Mouse (Mus musculus) embryonic facial prominence, embryonic 13.5 days (tissue): ENCODE results near the gene Map3k14. TPM values are rescaled to one million over a fixed set of nuclear protein-coding genes. Genes with fewer than 3 reads are reported as not detected.

ENCODE experiments used
- ATAC-seq: fragments of 200-750 bp; cut with Nextera tagmentation; 2 replicates; pipeline ENCODE4 v1.8.0; 2017; ENCODE audit warnings: low read depth; ENCODE audit not compliant: insufficient number of reproducible peaks, insufficient read depth, low FRiP score, low TSS enrichment
- H3K27ac ChIP-seq: fragments of 300-500 bp; sonication (generic); 2 replicates; pipeline ENCODE4 v1.5.1; 2015; ENCODE audit warnings: moderate library complexity, mild to moderate bottlenecking, inconsistent platforms
- H3K27me3 ChIP-seq: fragments of 300-500 bp; sonication (generic); 2 replicates; pipeline ENCODE4 v1.6.1; 2015; ENCODE audit warnings: mild to moderate bottlenecking, inconsistent platforms
- H3K36me3 ChIP-seq: fragments of 300-500 bp; sonication (generic); 2 replicates; pipeline ENCODE4 v1.6.1; 2015; ENCODE audit warnings: mild to moderate bottlenecking, inconsistent platforms
- H3K4me1 ChIP-seq: fragments of 300-500 bp; sonication (generic); 2 replicates; pipeline ENCODE4 v1.6.1; 2015; ENCODE audit warnings: inconsistent platforms
- H3K4me2 ChIP-seq: fragments of 300-500 bp; sonication (generic); 2 replicates; pipeline ENCODE4 v1.6.1; 2015; ENCODE audit warnings: moderate library complexity, mild to moderate bottlenecking, inconsistent platforms
- H3K4me3 ChIP-seq: fragments of 300-500 bp; sonication (generic); 2 replicates; pipeline ENCODE4 v1.5.1; 2015; ENCODE audit warnings: mild to moderate bottlenecking, inconsistent platforms
- H3K9ac ChIP-seq: fragments of 300-500 bp; sonication (generic); 2 replicates; pipeline ENCODE4 v1.6.1; 2015; ENCODE audit warnings: mild to moderate bottlenecking, inconsistent platforms
- H3K9me3 ChIP-seq: fragments of 300-500 bp; sonication (generic); 2 replicates; pipeline ENCODE4 v1.6.1; 2016; ENCODE audit warnings: inconsistent platforms
- WGBS: fragments of 180-500 bp; shearing (Covaris S2); methylation state at CpG from one replicate; pipeline ENCODE4 v1.1.7; 2015; ENCODE audit warnings: mixed read lengths; 5-methylcytosine and 5-hydroxymethylcytosine counted together
- polyA plus RNA-seq: library from polyadenylated mRNA; unstranded; fragments of >200 nt; fragmentation: Nextera tagmentation; extraction: Ambion mirVana; gene quantifications from 2 replicates; pipeline ENCODE4 v1.2.1, GENCODE M21; 2015

The Map3k14 gene
- polyA plus RNA-seq, 1 experiment from 2014 or later, result 4.4 TPM

GRCm38 (mm10) chr11:103171703-103172391 is 95.4 kb downstream of the Map3k14 start:
- Histone ChIP-seq H3K27me3 (peaks cover 64% of the 10 kb centered on the region), H3K4me3 (no peak overlapping the region), H3K9ac (no peak overlapping the region), H3K27ac (no peak overlapping the region), H3K36me3 (no peaks in the 10 kb centered on the region), H3K9me3 (no peaks in the 10 kb centered on the region), H3K4me1 (peaks cover 23% of the 10 kb centered on the region), H3K4me2 (peak overlapping the region; percentile 99)
- WGBS, result 47% methylated on average over 9 of the region's 9 CpGs
- ATAC-seq, result no peak

- H3K27me3 ChIP-seq, result peaks cover 64% of the 10 kb centered on the region
- H3K9me3 ChIP-seq, result no peaks in the 10 kb centered on the region
- no peak overlapping the region for H3K27ac ChIP-seq
- WGBS, result 1% methylated on average over 23 of the region's 23 CpGs
- peaks cover 23% of the 10 kb centered on the region for H3K4me1 ChIP-seq
- H3K4me3 ChIP-seq, result peak overlapping the region; percentile 61
- no peak for ATAC-seq
- H3K9ac ChIP-seq, result peak overlapping the region; percentile 67
- H3K36me3 ChIP-seq, result no peaks in the 10 kb centered on the region
- peak overlapping the region; percentile 99 for H3K4me2 ChIP-seq
These were observed 96.0 kb downstream of the Map3k14 start for GRCm38 (mm10) chr11:103171286-103171620.

- H3K4me2 ChIP-seq, result peak within 1 kb of the TSS; percentile 99
- peaks cover 17% of the 10 kb centered on the region for H3K4me1 ChIP-seq
- H3K9ac ChIP-seq, result peak within 1 kb of the TSS; percentile 67
- no peak within 1 kb of the TSS for H3K27ac ChIP-seq
- peaks cover 64% of the 10 kb centered on the region for H3K27me3 ChIP-seq
- H3K4me3 ChIP-seq, result peak within 1 kb of the TSS; percentile 61
- WGBS, result under 1% methylated on average over 55 of the region's 84 CpGs
- H3K9me3 ChIP-seq, result no peaks in the 10 kb centered on the region
- ATAC-seq, result no peak
- H3K36me3 ChIP-seq, result no peaks in the 10 kb centered on the region
These were observed 96.6 kb downstream of the Map3k14 start, which contains the start of gene Fmnl1 for GRCm38 (mm10) chr11:103170494-103171285. Gene Fmnl1 (plus strand): TSS chr11:103171107.

- Histone ChIP-seq H3K36me3 (no peaks in the 10 kb centered on the region), H3K9me3 (no peaks in the 10 kb centered on the region), H3K4me3 (peak overlapping the region; percentile 61), H3K4me1 (peaks cover 16% of the 10 kb centered on the region), H3K27ac (no peak overlapping the region), H3K9ac (0 out of 2 replicates have a peak overlapping the region, but pooled peaks have one; percentile 67), H3K4me2 (peak overlapping the region; percentile 99), H3K27me3 (peaks cover 64% of the 10 kb centered on the region)
- no peak for ATAC-seq
- 47% methylated on average over 3 of the region's 3 CpGs for WGBS
These were observed 97.2 kb downstream of the Map3k14 start for GRCm38 (mm10) chr11:103170111-103170493.

Other genes starting within 250 kb of the Map3k14 start
- 67.8 and 68.5 TPM in 2 replicates for gene Nmt1, start 239.3 kb downstream of the Map3k14 start, polyA plus RNA-seq
- 189 and 192 TPM in 2 replicates for gene Dcakd, start 239.1 kb downstream of the Map3k14 start, polyA plus RNA-seq
- 5.3 and 7.2 TPM in 2 replicates for gene Plcd3, start 165.8 kb downstream of the Map3k14 start, polyA plus RNA-seq
- 16.6 and 17.4 TPM in 2 replicates for gene Acbd4, start 165.8 kb downstream of the Map3k14 start, polyA plus RNA-seq
- gene Hexim1, start 151.2 kb downstream of the Map3k14 start, polyA plus RNA-seq, result 5.2 and 6.9 TPM in 2 replicates
- 15.0 and 16.2 TPM in 2 replicates for gene Hexim2, start 135.0 kb downstream of the Map3k14 start, polyA plus RNA-seq
- 1.7 and 2.4 TPM in 2 replicates for gene Fmnl1, start 96.4 kb downstream of the Map3k14 start, polyA plus RNA-seq
- gene 1700023F06Rik, start 58.9 kb downstream of the Map3k14 start, polyA plus RNA-seq, result 1.4 and 2.2 TPM in 2 replicates
- gene Spata32, start 49.0 kb downstream of the Map3k14 start, polyA plus RNA-seq, result not detected in 2 replicates
- gene Arhgap27, start 96.2 kb upstream of the Map3k14 start, polyA plus RNA-seq, result 6.8 and 7.2 TPM in 2 replicates
- 7.2 and 7.6 TPM in 2 replicates for gene Plekhm1, start 145.2 kb upstream of the Map3k14 start, polyA plus RNA-seq
- not detected in 2 replicates for gene Lrrc37a, start 237.1 kb upstream of the Map3k14 start, polyA plus RNA-seq